Mouse (Mus musculus): ENCODE results near the gene Skap2. TPM values are rescaled to one million over a fixed set of nuclear protein-coding genes. Genes with fewer than 3 reads are reported as not detected.

Skap2 gene
- polyA plus RNA-seq, 1 experiment: 15.2 TPM

- Histone ChIP-seq H3K36me3 (ENCODE audit: control insufficient read depth, insufficient read depth, low read length) (no peaks in the 10 kb centered on the region), H3K4me1 (ENCODE audit: control insufficient read depth, insufficient read depth, low read length) (no peaks in the 10 kb centered on the region), H3K27me3 (ENCODE audit: control insufficient read depth, insufficient read depth, low read length) (no peaks in the 10 kb centered on the region), H3K27ac (ENCODE audit: control insufficient read depth, insufficient read depth, low read depth, low read length) (no peak overlapping the region), H3K4me3 (ENCODE audit: control insufficient read depth, low read depth, low read length) (no peak overlapping the region)
- TF ChIP-seq CTCF (IDR thresholded peaks at IDR 0.05; ENCODE audit: control insufficient read depth, insufficient read depth, insufficient replicate concordance, low read depth, low read length) (no peak), POLR2A (IDR thresholded peaks at IDR 0.05; ENCODE audit: control insufficient read depth, low read depth, low read length) (no peak)
Measured at GRCm38 (mm10) chr6:51927101-51927500, 85.2 kb downstream of the Skap2 start.

GRCm38 (mm10) chr6:51921831-51922230 lies 90.5 kb downstream of the Skap2 start:
- Histone ChIP-seq H3K27me3 (ENCODE audit: control insufficient read depth, insufficient read depth, low read length) (no peaks in the 10 kb centered on the region), H3K27ac (ENCODE audit: control insufficient read depth, insufficient read depth, low read depth, low read length) (no peak overlapping the region), H3K4me3 (ENCODE audit: control insufficient read depth, low read depth, low read length) (no peak overlapping the region), H3K4me1 (ENCODE audit: control insufficient read depth, insufficient read depth, low read length) (no peaks in the 10 kb centered on the region), H3K36me3 (ENCODE audit: control insufficient read depth, insufficient read depth, low read length) (no peaks in the 10 kb centered on the region)
- no peak for TF ChIP-seq POLR2A (IDR thresholded peaks at IDR 0.05; ENCODE audit: control insufficient read depth, low read depth, low read length)

GRCm38 (mm10) chr6:51908495-51908894 lies 103.9 kb downstream of the Skap2 start:
- H3K36me3 ChIP-seq (ENCODE audit: control insufficient read depth, insufficient read depth, low read length): no peaks in the 10 kb centered on the region
- no peak for TF ChIP-seq POLR2A (IDR thresholded peaks at IDR 0.05; ENCODE audit: control insufficient read depth, low read depth, low read length)
- no peak for TF ChIP-seq CTCF (IDR thresholded peaks at IDR 0.05; ENCODE audit: control insufficient read depth, insufficient read depth, insufficient replicate concordance, low read depth, low read length)
- H3K27ac ChIP-seq (ENCODE audit: control insufficient read depth, insufficient read depth, low read depth, low read length): no peak overlapping the region
- H3K27me3 ChIP-seq (ENCODE audit: control insufficient read depth, insufficient read depth, low read length): no peaks in the 10 kb centered on the region
- H3K4me1 ChIP-seq (ENCODE audit: control insufficient read depth, insufficient read depth, low read length): no peaks in the 10 kb centered on the region; the same call in 1 of the 2 replicates
- no peak overlapping the region for H3K4me3 ChIP-seq (ENCODE audit: control insufficient read depth, low read depth, low read length)

GRCm38 (mm10) chr6:51905659-51906058 lies 106.7 kb downstream of the Skap2 start:
- Histone ChIP-seq H3K27me3 (ENCODE audit: control insufficient read depth, insufficient read depth, low read length) (no peaks in the 10 kb centered on the region), H3K27ac (ENCODE audit: control insufficient read depth, insufficient read depth, low read depth, low read length) (no peak overlapping the region), H3K4me1 (ENCODE audit: control insufficient read depth, insufficient read depth, low read length) (no peaks in the 10 kb centered on the region; the same call in 1 of the 2 replicates), H3K36me3 (ENCODE audit: control insufficient read depth, insufficient read depth, low read length) (no peaks in the 10 kb centered on the region), H3K4me3 (ENCODE audit: control insufficient read depth, low read depth, low read length) (no peak overlapping the region)
- TF ChIP-seq POLR2A (IDR thresholded peaks at IDR 0.05; ENCODE audit: control insufficient read depth, low read depth, low read length) (no peak), CTCF (IDR thresholded peaks at IDR 0.05; ENCODE audit: control insufficient read depth, insufficient read depth, insufficient replicate concordance, low read depth, low read length) (no peak)

- no peaks in the 10 kb centered on the region for H3K27me3 ChIP-seq (ENCODE audit: control insufficient read depth, insufficient read depth, low read length)
- H3K4me3 ChIP-seq (ENCODE audit: control insufficient read depth, low read depth, low read length): no peak overlapping the region
- no peak overlapping the region for H3K27ac ChIP-seq (ENCODE audit: control insufficient read depth, insufficient read depth, low read depth, low read length)
- TF ChIP-seq CTCF (IDR thresholded peaks at IDR 0.05; ENCODE audit: control insufficient read depth, insufficient read depth, insufficient replicate concordance, low read depth, low read length) (no peak), POLR2A (IDR thresholded peaks at IDR 0.05; ENCODE audit: control insufficient read depth, low read depth, low read length) (no peak)
- H3K4me1 ChIP-seq (ENCODE audit: control insufficient read depth, insufficient read depth, low read length): no peaks in the 10 kb centered on the region
- no peaks in the 10 kb centered on the region for H3K36me3 ChIP-seq (ENCODE audit: control insufficient read depth, insufficient read depth, low read length)
Measured at GRCm38 (mm10) chr6:51901544-51901943, 110.8 kb downstream of the Skap2 start.

GRCm38 (mm10) chr6:51898318-51898994 lies 113.9 kb downstream of the Skap2 start:
- H3K27ac ChIP-seq (ENCODE audit: control insufficient read depth, insufficient read depth, low read depth, low read length): no peak overlapping the region
- no peak for TF ChIP-seq POLR2A (IDR thresholded peaks at IDR 0.05; ENCODE audit: control insufficient read depth, low read depth, low read length)
- no peak for TF ChIP-seq CTCF (IDR thresholded peaks at IDR 0.05; ENCODE audit: control insufficient read depth, insufficient read depth, insufficient replicate concordance, low read depth, low read length)
- no peaks in the 10 kb centered on the region for H3K36me3 ChIP-seq (ENCODE audit: control insufficient read depth, insufficient read depth, low read length)
- H3K4me1 ChIP-seq (ENCODE audit: control insufficient read depth, insufficient read depth, low read length): no peaks in the 10 kb centered on the region
- no peaks in the 10 kb centered on the region for H3K27me3 ChIP-seq (ENCODE audit: control insufficient read depth, insufficient read depth, low read length)
- no peak overlapping the region for H3K4me3 ChIP-seq (ENCODE audit: control insufficient read depth, low read depth, low read length)

- Histone ChIP-seq H3K4me3 (ENCODE audit: control insufficient read depth, low read depth, low read length) (no peak overlapping the region), H3K27ac (ENCODE audit: control insufficient read depth, insufficient read depth, low read depth, low read length) (no peak overlapping the region), H3K4me1 (ENCODE audit: control insufficient read depth, insufficient read depth, low read length) (no peaks in the 10 kb centered on the region), H3K27me3 (ENCODE audit: control insufficient read depth, insufficient read depth, low read length) (no peaks in the 10 kb centered on the region), H3K36me3 (ENCODE audit: control insufficient read depth, insufficient read depth, low read length) (no peaks in the 10 kb centered on the region)
- TF ChIP-seq POLR2A (IDR thresholded peaks at IDR 0.05; ENCODE audit: control insufficient read depth, low read depth, low read length): no peak
- TF ChIP-seq CTCF (IDR thresholded peaks at IDR 0.05; ENCODE audit: control insufficient read depth, insufficient read depth, insufficient replicate concordance, low read depth, low read length): no peak
Measured at GRCm38 (mm10) chr6:51895753-51896152, 116.6 kb downstream of the Skap2 start.

Data from testis, adult 2 months (tissue).